Mouse (Mus musculus) liver, adult 2 months (tissue): ENCODE results near the gene Ubd.

Experiments
- CTCF ChIP-seq: fragments of 200-500 bp; IDR thresholded peaks from 2 replicates; pipeline ENCODE4 v1.5.1; 2011; ENCODE audit warnings: low read depth, low read length, control low read depth
- POLR2A ChIP-seq: fragments of 200-500 bp; IDR thresholded peaks from 2 replicates; pipeline ENCODE4 v1.6.1; 2011; ENCODE audit warnings: low read length, control low read depth; ENCODE audit not compliant: insufficient read depth; ENCODE audit errors: extremely low read depth

DNA sequence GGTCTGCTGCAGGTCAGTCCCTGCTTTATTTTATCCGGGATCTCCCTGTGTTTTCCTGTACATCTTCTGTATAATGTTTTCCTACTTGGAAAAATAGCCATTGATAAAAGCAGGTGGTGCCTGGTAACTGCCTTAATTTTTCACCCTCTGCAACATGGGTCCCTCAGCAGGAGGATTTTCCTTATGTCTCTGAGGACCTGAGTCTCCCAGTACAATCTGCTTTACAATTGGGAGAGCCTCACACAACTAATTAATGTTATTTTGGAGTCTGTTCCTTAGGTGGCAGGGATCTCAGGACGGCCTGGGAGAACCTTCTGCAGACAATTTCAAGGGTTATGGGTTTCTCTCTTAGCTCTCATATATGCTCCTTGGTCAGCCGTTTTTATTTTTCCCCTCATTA is 19.3 kb downstream of the Ubd start, which contains the start of gene Olfr95:
- TF ChIP-seq POLR2A (no peak), CTCF (no peak)
